Mouse (Mus musculus): ENCODE results near the gene Traf7.

DNA sequence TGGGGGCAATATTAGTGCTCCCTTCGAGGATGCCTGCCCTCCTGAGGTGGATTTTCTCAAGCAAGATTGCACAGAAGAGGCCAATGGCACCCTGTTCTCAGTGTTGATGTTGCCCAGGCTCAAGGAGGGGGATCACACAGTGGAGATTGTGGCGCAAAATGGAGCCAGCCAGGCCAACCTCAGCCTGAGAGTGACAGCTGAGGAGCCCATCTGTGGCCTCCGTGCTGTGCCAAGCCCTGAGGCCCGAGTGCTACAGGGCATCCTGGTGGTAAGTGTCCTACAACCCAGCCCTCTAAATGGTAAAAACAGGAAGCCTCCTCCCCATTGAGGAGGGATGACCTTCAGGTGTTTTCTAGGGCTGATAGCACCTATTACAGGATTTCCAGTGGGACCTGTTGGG, 42.1 kb upstream of the Traf7 start:
- TF ChIP-seq SMC3 (IDR thresholded peaks at IDR 0.05; ENCODE audit: low read depth, low read length) (no peak), POLR2A (IDR thresholded peaks at IDR 0.05; ENCODE audit: low read depth, low read length) (no peak), MXI1 (IDR thresholded peaks at IDR 0.05; ENCODE audit: low read depth, low read length) (no peak), HCFC1 (IDR thresholded peaks at IDR 0.05; ENCODE audit: low read depth, low read length) (no peak), EP300 (IDR thresholded peaks at IDR 0.05; ENCODE audit: low read length) (no peak), CHD1 (IDR thresholded peaks at IDR 0.05; ENCODE audit: low read depth, low read length) (no peak), MYC (IDR thresholded peaks at IDR 0.05; ENCODE audit: low read depth, low read length) (no peak), NELFE (IDR thresholded peaks at IDR 0.05; ENCODE audit: low read depth, low read length) (no peak)
